Mouse (Mus musculus) liver, adult 2 months (tissue): ENCODE results near the gene Kat6b.

Source experiments
- CTCF ChIP-seq: fragments of 200-500 bp; IDR thresholded peaks from 2 replicates; pipeline ENCODE4 v1.5.1; 2011; ENCODE audit warnings: low read depth, low read length, control low read depth
- POLR2A ChIP-seq: fragments of 200-500 bp; IDR thresholded peaks from 2 replicates; pipeline ENCODE4 v1.6.1; 2011; ENCODE audit warnings: low read length, control low read depth; ENCODE audit not compliant: insufficient read depth; ENCODE audit errors: extremely low read depth

GRCm38 (mm10) chr14:21520496-21520895, 39.3 kb downstream of the Kat6b start:
- no peak for TF ChIP-seq CTCF
- no peak for TF ChIP-seq POLR2A
